Mouse (Mus musculus) cortical plate, adult 2 months (tissue): Measurements from ENCODE around the gene Tmem8b.
A peak's percentile ranks its signal among the peaks of the same experiment; 100 is the strongest.

Source experiments
- CTCF ChIP-seq: fragments of 200-500 bp; IDR thresholded peaks from 2 replicates; pipeline ENCODE4 v1.5.1; 2011; ENCODE audit warnings: mild to moderate bottlenecking, control low read depth, low read length; ENCODE audit not compliant: insufficient read depth; ENCODE audit errors: extremely low read depth
- POLR2A ChIP-seq: fragments of 200-500 bp; IDR thresholded peaks from 2 replicates; pipeline ENCODE4 v1.6.1; 2011; ENCODE audit warnings: mild to moderate bottlenecking, low read length, control low read depth; ENCODE audit not compliant: insufficient read depth; ENCODE audit errors: extremely low read depth

GRCm38 (mm10) chr4:43672070-43672469 lies 3.3 kb downstream of the Tmem8b start:
- TF ChIP-seq POLR2A (no peak), CTCF (peak; percentile 78)
